Mouse (Mus musculus): ENCODE data around the gene Slc25a18. TPM values are rescaled to one million over a fixed set of nuclear protein-coding genes. Genes with fewer than 3 reads are reported as not detected.

The Slc25a18 gene
- polyA plus RNA-seq (2012; rRNA removed; ENCODE audit: low replicate concordance), result 0.13 and 0.21 TPM in 2 replicates

GRCm38 (mm10) chr6:120773149-120773628 is at the start of gene Slc25a18:
Slc25a18 (plus strand) TSS chr6:120773578.

GRCm38 (mm10) chr6:120822307-120822928 is 49.0 kb downstream of the Slc25a18 start, which contains the start of gene Atp6v1e1:
Atp6v1e1 (minus strand) TSS chr6:120822793.

GRCm38 (mm10) chr6:120835474-120836374 is 62.3 kb downstream of the Slc25a18 start, which contains the start of gene Bcl2l13:
Bcl2l13 (plus strand) TSS chr6:120836212.

Other genes with a start within 250 kb of the Slc25a18 start
- gene Hdhd5, start 242.3 kb upstream of the Slc25a18 start, polyA plus RNA-seq (2012; rRNA removed; ENCODE audit: low replicate concordance), result 26.6 and 27.4 TPM in 2 replicates
- 3.1 and 6.6 TPM in 2 replicates for gene Cecr2, start 107.2 kb upstream of the Slc25a18 start, polyA plus RNA-seq (2012; rRNA removed; ENCODE audit: low replicate concordance)
- gene Atp6v1e1, start 49.2 kb downstream of the Slc25a18 start, polyA plus RNA-seq (2012; rRNA removed; ENCODE audit: low replicate concordance), result 130 and 297 TPM in 2 replicates
- gene Bcl2l13, start 62.6 kb downstream of the Slc25a18 start, polyA plus RNA-seq (2012; rRNA removed; ENCODE audit: low replicate concordance), result 31.4 and 47.1 TPM in 2 replicates
- gene Bid, start 143.3 kb downstream of the Slc25a18 start, polyA plus RNA-seq (2012; rRNA removed; ENCODE audit: low replicate concordance), result 12.5 and 12.9 TPM in 2 replicates